ENCODE assay signal across 7 mouse cellular contexts in the genomic region with DNA sequence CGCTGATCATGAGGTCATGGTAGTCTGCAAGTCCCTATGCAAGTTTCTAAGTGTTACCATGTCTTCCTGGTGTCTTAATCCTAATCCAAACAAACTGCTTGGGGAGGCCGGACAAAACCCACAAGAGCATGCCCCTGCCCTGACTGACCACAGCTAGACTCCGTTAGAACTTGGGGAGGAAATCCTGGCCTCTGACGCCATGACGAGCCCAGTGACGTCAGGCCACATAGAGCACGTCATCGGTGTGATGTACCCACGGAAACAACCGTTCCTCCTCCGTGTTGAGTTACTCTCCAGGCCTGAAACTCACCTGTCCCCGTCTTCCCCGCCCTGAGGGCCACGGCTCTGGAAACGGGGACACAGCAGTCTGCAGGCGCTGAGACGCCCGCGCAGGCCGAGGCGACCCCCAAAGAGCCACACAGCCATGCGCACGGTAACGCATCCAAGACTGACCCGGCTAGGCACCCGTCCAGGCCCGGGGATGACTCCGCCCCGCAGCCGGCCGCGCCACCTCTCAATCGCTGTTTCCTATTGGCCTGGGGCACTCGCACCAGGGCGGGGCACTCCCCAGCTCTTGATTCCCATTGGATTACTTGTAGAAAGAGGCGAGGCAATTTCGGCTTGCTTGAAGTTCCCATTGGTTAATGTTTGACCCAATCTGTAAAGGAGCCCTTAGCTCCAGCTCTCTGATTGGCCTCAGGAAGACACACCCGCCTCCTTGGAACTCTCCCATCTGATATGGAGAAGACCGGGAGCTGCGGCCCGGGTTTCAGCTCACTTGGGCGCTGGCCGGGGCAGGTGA. TPM values are rescaled to one million over a fixed set of nuclear protein-coding genes. Genes with fewer than 3 reads are reported as not detected.
DNase-seq lines count a peak whose midpoint lies in the region; ATAC-seq lines count a peak whose summit lies in the region.

A gene (minus strand): TSS at position 495 of the 802 bp plus-strand sequence.
A gene (plus strand): TSS at position 704 of the 802 bp plus-strand sequence.

- H3K9ac ChIP-seq in intestine, embryonic 15.5 days = peak within 1 kb of the TSS; percentile 80

- peak; percentile 99 for ATAC-seq in intestine, embryonic 15.5 days

- peak within 1 kb of the TSS; percentile 86 for H3K4me2 ChIP-seq in intestine, embryonic 15.5 days (replicated peaks)

- peak; percentile 99 for DNase-seq in adrenal gland, adult 2 months
- peak; percentile 94 for DNase-seq in embryo, embryonic 11.5 days (ENCODE audit: low read depth, low spot score)
- peak; percentile 95 to 97 for DNase-seq in gastrocnemius, postnatal 36 days
- peak; percentile 98 to 99 for DNase-seq in left cerebral cortex, postnatal 25 days (ENCODE audit: low spot score in 2 of 2)
- peak; percentile 99 for DNase-seq in midbrain, embryonic 10.5 days (ENCODE audit: low spot score)
- DNase-seq in right cerebral cortex, postnatal 4 days = peak; percentile 99

- H3K27me3 ChIP-seq in intestine, embryonic 15.5 days (replicated peaks) = no peaks in the 10 kb centered on the region
- no peaks in the 10 kb centered on the region for H3K27me3 ChIP-seq in midbrain, embryonic 10.5 days (ENCODE audit: low read depth, poor library complexity, severe bottlenecking)

- no peaks in the 10 kb centered on the region for H3K9me3 ChIP-seq in intestine, embryonic 15.5 days
- no peaks in the 10 kb centered on the region for H3K9me3 ChIP-seq in midbrain, embryonic 10.5 days (replicated peaks)

- peak within 1 kb of the TSS; percentile 72 for H3K27ac ChIP-seq in intestine, embryonic 15.5 days
- H3K27ac ChIP-seq in midbrain, embryonic 10.5 days (replicated peaks) = peak within 1 kb of the TSS; percentile 94

- peaks cover 18% of the 10 kb centered on the region for H3K4me1 ChIP-seq in intestine, embryonic 15.5 days (replicated peaks)
- peaks cover 24% of the 10 kb centered on the region for H3K4me1 ChIP-seq in midbrain, embryonic 10.5 days

- H3K36me3 ChIP-seq in intestine, embryonic 15.5 days = 0 out of 2 replicates have a peak, but pooled peaks cover 16% of the 10 kb centered on the region
- peaks cover 31% of the 10 kb centered on the region for H3K36me3 ChIP-seq in midbrain, embryonic 10.5 days

- intact Hi-C loops in gastrocnemius, postnatal 36 days (cut with DNase I) = no loop called here
- intact Hi-C loops in left cerebral cortex, postnatal 25 days (cut with DNase I) = loop anchor here (5.0 kb wide), 1 partner anchor 61 kb away; a partner anchor contains a TSS

- peak within 1 kb of the TSS; percentile 86 for H3K4me3 ChIP-seq in intestine, embryonic 15.5 days (replicated peaks)
- H3K4me3 ChIP-seq in midbrain, embryonic 10.5 days = peak within 1 kb of the TSS; percentile 85

- WGBS in intestine, embryonic 15.5 days = under 1% methylated on average over 43 of the region's 43 CpGs
- 2% methylated on average over 43 of the region's 43 CpGs for WGBS in midbrain, embryonic 10.5 days

RNA-seq across cellular contexts. Expression of the first gene that starts in this region (rescaled TPM):
- 10 to 100 TPM; 21.2 to 23.1 TPM for total RNA-seq in adrenal gland, adult 2 months (2021)
- 27.4 and 37.4 TPM in 2 replicates for polyA plus RNA-seq in adrenal gland, adult 2 months (2012; rRNA removed)
- 10 to 100 TPM; 10.9 to 13.4 TPM for total RNA-seq in gastrocnemius, postnatal 36 days (2021)
- 31.5 and 33.7 TPM in 2 replicates for polyA plus RNA-seq in intestine, embryonic 15.5 days (2015; fragmentation: Nextera tagmentation; extraction: Ambion mirVana)
- total RNA-seq in left cerebral cortex, postnatal 25 days (2021) = 10 to 100 TPM; 19.2 to 20.3 TPM
- polyA plus RNA-seq in midbrain, embryonic 10.5 days (2016; fragmentation: Nextera tagmentation; extraction: Ambion mirVana) = 32.4 and 34.1 TPM in 2 replicates

RNA-seq across cellular contexts. Expression of the second gene that starts in this region (rescaled TPM):
- 10 to 100 TPM; 32.6 to 34.0 TPM for total RNA-seq in adrenal gland, adult 2 months (2021)
- 60.4 and 73.3 TPM in 2 replicates for polyA plus RNA-seq in adrenal gland, adult 2 months (2012; rRNA removed)
- 1 to 10 TPM; 8.3 to 9.4 TPM for total RNA-seq in gastrocnemius, postnatal 36 days (2021)
- 59.8 and 63.5 TPM in 2 replicates for polyA plus RNA-seq in intestine, embryonic 15.5 days (2015; fragmentation: Nextera tagmentation; extraction: Ambion mirVana)
- 10 to 100 TPM; 28.0 to 29.0 TPM for total RNA-seq in left cerebral cortex, postnatal 25 days (2021)
- polyA plus RNA-seq in midbrain, embryonic 10.5 days (2016; fragmentation: Nextera tagmentation; extraction: Ambion mirVana) = 62.3 and 65.2 TPM in 2 replicates

Comparison
In these comparisons a context has a peak if more than half of its experiments do, and no peak if none do; other contexts are left out.
1. Peak in every context shown above with its lines: DNase-seq, ATAC-seq, H3K4me3 ChIP-seq and H3K27ac ChIP-seq.